Mouse (Mus musculus) CH12.LX (cell line): ENCODE results near the gene Qars. TPM values are rescaled to one million over a fixed set of nuclear protein-coding genes. Genes with fewer than 3 reads are reported as not detected.

ENCODE experiments used
- DNase-seq: peaks from one replicate; pipeline ENCODE4 v3.0.0-alpha.2; 2013; ENCODE audit errors: extremely low read depth
- H3K27ac ChIP-seq: 2 replicates; pipeline ENCODE4 v1.5.1; 2012; ENCODE audit warnings: low read depth, mild to moderate bottlenecking, control low read depth, moderate library complexity; ENCODE audit not compliant: insufficient read depth
- H3K27me3 ChIP-seq: replicated peaks from 2 replicates; pipeline ENCODE3; 2012; ENCODE audit warnings: inconsistent platforms
- H3K36me3 ChIP-seq, 2 experiments: replicated peaks in 1 of 2; 2 replicates each; pipeline versions ENCODE3 to v1.6.1; 2012; ENCODE audit warnings: inconsistent platforms in 1 of 2, low read length in 1 of 2, mild to moderate bottlenecking in 1 of 2, mixed read lengths in 1 of 2, moderate library complexity in 1 of 2; ENCODE audit not compliant: control insufficient read depth in 1 of 2, insufficient read depth in 1 of 2
- H3K4me1 ChIP-seq, 2 experiments: 2 replicates each; pipeline ENCODE4 v1.6.1; 2012; ENCODE audit warnings: inconsistent platforms in 1 of 2, moderate library complexity in 1 of 2; ENCODE audit not compliant: insufficient read depth in 2 of 2, control insufficient read depth in 1 of 2
- H3K4me2 ChIP-seq: 2 replicates; pipeline ENCODE4 v1.6.1; 2012; ENCODE audit warnings: low read depth, mild to moderate bottlenecking, control low read depth; ENCODE audit not compliant: poor library complexity, insufficient read depth, severe bottlenecking
- H3K4me3 ChIP-seq, 3 experiments: fragments of 150-350 bp in 1 of 3; sonication (generic) in 1 of 3; replicated peaks in 1 of 3; 2 replicates each; pipeline versions ENCODE3 to v1.5.1; 2011 to 2012; ENCODE audit warnings: low read depth in 2 of 3, low read length in 2 of 3, mild to moderate bottlenecking in 2 of 3, moderate library complexity in 2 of 3, control low read depth in 1 of 3, improper control_type of control experiment in 1 of 3, inconsistent platforms in 1 of 3, mixed read lengths in 1 of 3; ENCODE audit not compliant: poor library complexity in 1 of 3
- H3K79me2 ChIP-seq: replicated peaks from 2 replicates; pipeline ENCODE4 v1.6.1; 2012; ENCODE audit warnings: mild to moderate bottlenecking, moderate library complexity; ENCODE audit not compliant: control insufficient read depth, poor library complexity, insufficient read depth, severe bottlenecking; ENCODE audit errors: extremely low read depth
- H3K9ac ChIP-seq: 2 replicates; pipeline ENCODE4 v1.6.1; 2012; ENCODE audit warnings: low read depth, mild to moderate bottlenecking, control low read depth, moderate library complexity; ENCODE audit not compliant: insufficient read depth
- H3K9me3 ChIP-seq: replicated peaks from 2 replicates; pipeline ENCODE3; 2012; ENCODE audit warnings: low read length, inconsistent platforms, mixed read lengths
- CHD2 ChIP-seq: IDR thresholded peaks from 2 replicates; pipeline ENCODE4 v1.6.1; 2011; ENCODE audit warnings: low read length, improper control_type of control experiment
- CTCF ChIP-seq, 2 experiments: IDR thresholded peaks in 1 of 2; conservative IDR thresholded peaks in 1 of 2; 2 replicates each; pipeline ENCODE4 v1.5.1; 2011 to 2012; ENCODE audit warnings: low read depth in 2 of 2, low read length in 2 of 2, improper control_type of control experiment in 1 of 2, inconsistent platforms in 1 of 2, mild to moderate bottlenecking in 1 of 2, moderate library complexity in 1 of 2
- ETS1 ChIP-seq: conservative IDR thresholded peaks from 2 replicates; pipeline ENCODE4 v1.6.1; 2012; ENCODE audit warnings: low read depth, mild to moderate bottlenecking, inconsistent platforms, low read length, improper control_type of control experiment, moderate library complexity
- HCFC1 ChIP-seq: IDR thresholded peaks from 2 replicates; pipeline ENCODE4 v1.6.1; 2012; ENCODE audit warnings: low read depth, mild to moderate bottlenecking, inconsistent platforms, low read length, improper control_type of control experiment
- JUND ChIP-seq: conservative IDR thresholded peaks from 2 replicates; pipeline ENCODE4 v1.6.1; 2011; ENCODE audit warnings: low read depth, low read length, improper control_type of control experiment
- KAT2A ChIP-seq: IDR thresholded peaks from 2 replicates; pipeline ENCODE4 v1.6.1; 2012; ENCODE audit warnings: low read length, improper control_type of control experiment, inconsistent platforms; ENCODE audit not compliant: insufficient replicate concordance
- MAX ChIP-seq: IDR thresholded peaks from 2 replicates; pipeline ENCODE4 v1.6.1; 2011; ENCODE audit warnings: low read length, improper control_type of control experiment
- MAZ ChIP-seq: IDR thresholded peaks from 2 replicates; pipeline ENCODE4 v1.6.1; 2012; ENCODE audit warnings: low read depth, mild to moderate bottlenecking, inconsistent platforms, low read length, improper control_type of control experiment, moderate library complexity
- MEF2A ChIP-seq: IDR thresholded peaks from 2 replicates; pipeline ENCODE4 v1.6.1; 2014; ENCODE audit warnings: low read depth, mild to moderate bottlenecking, inconsistent platforms, low read length, improper control_type of control experiment, borderline replicate concordance
- MXI1 ChIP-seq: IDR thresholded peaks from 2 replicates; pipeline ENCODE4 v1.6.1; 2011; ENCODE audit warnings: mild to moderate bottlenecking, low read depth, low read length, improper control_type of control experiment
- MYC ChIP-seq: IDR thresholded peaks from 2 replicates; pipeline ENCODE4 v1.6.1; 2011; ENCODE audit warnings: low read depth, mild to moderate bottlenecking, improper control_type of control experiment, low read length
- NELFE ChIP-seq: IDR thresholded peaks from 2 replicates; pipeline ENCODE4 v1.6.1; 2011; ENCODE audit warnings: low read depth, low read length, improper control_type of control experiment
- RAD21 ChIP-seq: IDR thresholded peaks from 2 replicates; pipeline ENCODE4 v1.6.1; 2011; ENCODE audit warnings: low read depth, mild to moderate bottlenecking, low read length, improper control_type of control experiment, moderate library complexity
- RCOR1 ChIP-seq: conservative IDR thresholded peaks from 2 replicates; pipeline ENCODE4 v1.6.1; 2012; ENCODE audit warnings: low read depth, mild to moderate bottlenecking, inconsistent platforms, low read length, improper control_type of control experiment
- TBP ChIP-seq: conservative IDR thresholded peaks from 2 replicates; pipeline ENCODE4 v1.6.1; 2011; ENCODE audit warnings: low read depth, low read length, improper control_type of control experiment
- UBTF ChIP-seq: IDR thresholded peaks from 2 replicates; pipeline ENCODE4 v1.6.1; 2012; ENCODE audit warnings: low read depth, mild to moderate bottlenecking, inconsistent platforms, low read length, improper control_type of control experiment, moderate library complexity
- dilution Hi-C: fragments of 300-500 bp; cut with MboI; formaldehyde crosslinking; loops from 2 replicates; pipeline ENCODE4 v1.14.3; 2020; ENCODE audit warnings: low sequenced_read_pairs; ENCODE audit not compliant: extremely low pct_unique_long_range_greater_than_20kb, extremely low pct_ligation_motif_present
- in situ Hi-C: fragments of 300-500 bp; cut with MboI; formaldehyde crosslinking; loops from 3 replicates; pipeline ENCODE4 v1.14.3; 2019; ENCODE audit warnings: low sequenced_read_pairs, low pct_ligation_motif_present, low pct_unique_long_range_greater_than_20kb, mixed read lengths
- polyA plus RNA-seq: library from polyadenylated mRNA; unstranded; fragments of >175 nt; gene quantifications from 2 replicates; pipeline ENCODE4 v1.2.1, GENCODE M21; 2012; ENCODE audit warnings: low read depth; ENCODE audit not compliant: insufficient read length
- total RNA-seq, 2 experiments: library from RNA; depleted of rRNA; stranded (reverse); fragments of 300-350 nt in 1 of 2; fragments of >200 nt in 1 of 2; gene quantifications; 2 replicates each; pipeline ENCODE4 v1.2.3; 2012 to 2014

Qars gene
- total and polyA plus RNA-seq, 3 experiments, result 229 to 322 (median 293) TPM

DNA sequence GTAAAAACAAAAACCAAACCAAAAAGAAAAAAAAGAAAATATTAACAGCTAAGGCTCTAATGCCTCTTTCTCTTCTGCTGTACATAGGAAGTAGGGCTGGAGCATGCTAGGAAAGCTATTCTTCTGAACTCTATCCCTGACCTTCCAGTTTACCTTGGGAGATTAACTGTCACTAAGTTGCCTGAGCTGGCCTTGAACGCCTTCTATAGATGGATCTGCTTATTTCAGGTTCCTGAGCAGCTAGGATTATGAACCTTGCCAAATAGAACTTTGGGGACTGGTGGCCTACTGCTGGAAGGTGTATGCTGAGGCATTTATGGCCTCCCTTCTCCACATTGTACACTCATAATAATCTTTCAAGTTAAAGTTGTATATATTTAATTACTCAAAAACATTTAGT is 23.4 kb downstream of the Qars start:
- in situ Hi-C loops, result no loop called here
- Histone ChIP-seq H3K9ac (no peak overlapping the region), H3K27ac (no peak overlapping the region), H3K79me2 (peaks cover 52% of the 10 kb centered on the region), H3K4me2 (no peak overlapping the region), H3K36me3 (peaks cover 62 to 91% of the 10 kb centered on the region in 2 experiments), H3K4me1 (peaks cover 0 to 12% of the 10 kb centered on the region in 2 experiments; a peak in 2 of 4 replicates), H3K9me3 (no peaks in the 10 kb centered on the region), H3K4me3 (no peak overlapping the region), H3K27me3 (no peaks in the 10 kb centered on the region)
- DNase-seq, result no peak
- dilution Hi-C loops, result no loop called here
- no peak for TF ChIP-seq ETS1
- TF ChIP-seq JUND, result no peak
- no peak for TF ChIP-seq MEF2A
- TF ChIP-seq MAZ, result no peak
- TF ChIP-seq UBTF, result no peak
- TF ChIP-seq CHD2, result no peak

- H3K9ac ChIP-seq, result no peak overlapping the region
- H3K9me3 ChIP-seq, result no peaks in the 10 kb centered on the region
- TF ChIP-seq RCOR1 (no peak), MXI1 (no peak), CTCF (conservative IDR thresholded peaks at IDR 0.05 in 1 of 2, IDR thresholded peaks at IDR 0.05 in 1 of 2; ENCODE audit: low read depth in 2 of 2, low read length in 2 of 2) (no peak), MYC (no peak), HCFC1 (no peak), MAX (no peak), RAD21 (no peak), KAT2A (no peak), NELFE (no peak), TBP (no peak), MAZ (no peak)
- no peak overlapping the region for H3K4me2 ChIP-seq
- H3K27ac ChIP-seq, result no peak overlapping the region
- no peak for DNase-seq
- peaks cover 0 to 6% of the 10 kb centered on the region in 2 experiments; a peak in 1 of 4 replicates for H3K4me1 ChIP-seq
- no peaks in the 10 kb centered on the region for H3K27me3 ChIP-seq
- peaks cover 51% of the 10 kb centered on the region for H3K79me2 ChIP-seq
- H3K4me3 ChIP-seq, result no peak overlapping the region
- peaks cover 65 to 93% of the 10 kb centered on the region in 2 experiments for H3K36me3 ChIP-seq
- in situ Hi-C loops, result no loop called here
- dilution Hi-C loops, result no loop called here
These were observed 24.0 kb downstream of the Qars start for GRCm38 (mm10) chr9:108531496-108531895.
